Mouse (Mus musculus): Measurements from ENCODE around the gene Zpbp2.

DNA sequence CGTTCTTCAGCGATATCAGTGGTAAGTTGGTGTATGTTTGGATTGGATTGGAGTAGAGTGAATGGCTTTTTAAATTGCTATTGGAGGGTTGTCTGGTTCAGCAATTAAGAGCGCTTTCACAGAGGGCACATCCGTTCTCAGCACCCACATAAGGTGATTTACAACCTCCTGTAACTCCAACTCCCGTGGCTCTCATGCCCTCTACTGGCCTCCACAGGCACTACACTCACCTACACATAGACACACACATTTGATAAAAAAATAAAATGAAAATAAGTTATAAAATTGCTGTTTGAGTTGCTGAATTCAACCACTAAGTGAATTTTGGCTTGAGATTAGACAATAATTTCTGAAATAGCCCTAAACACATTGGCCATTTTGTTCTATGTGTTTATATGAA is 10.6 kb upstream of the Zpbp2 start:
- TF ChIP-seq CTCF (IDR thresholded peaks at IDR 0.05; ENCODE audit: extremely low read depth, insufficient read length, insufficient replicate concordance, low read depth, low read length) (peak; percentile 43; the same call in 1 of the 2 replicates), POLR2A (IDR thresholded peaks at IDR 0.05; ENCODE audit: low read depth, low read length) (no peak)

Data from small intestine, adult 2 months (tissue).